Mouse (Mus musculus): ENCODE data around the gene Kifc3.

DNA sequence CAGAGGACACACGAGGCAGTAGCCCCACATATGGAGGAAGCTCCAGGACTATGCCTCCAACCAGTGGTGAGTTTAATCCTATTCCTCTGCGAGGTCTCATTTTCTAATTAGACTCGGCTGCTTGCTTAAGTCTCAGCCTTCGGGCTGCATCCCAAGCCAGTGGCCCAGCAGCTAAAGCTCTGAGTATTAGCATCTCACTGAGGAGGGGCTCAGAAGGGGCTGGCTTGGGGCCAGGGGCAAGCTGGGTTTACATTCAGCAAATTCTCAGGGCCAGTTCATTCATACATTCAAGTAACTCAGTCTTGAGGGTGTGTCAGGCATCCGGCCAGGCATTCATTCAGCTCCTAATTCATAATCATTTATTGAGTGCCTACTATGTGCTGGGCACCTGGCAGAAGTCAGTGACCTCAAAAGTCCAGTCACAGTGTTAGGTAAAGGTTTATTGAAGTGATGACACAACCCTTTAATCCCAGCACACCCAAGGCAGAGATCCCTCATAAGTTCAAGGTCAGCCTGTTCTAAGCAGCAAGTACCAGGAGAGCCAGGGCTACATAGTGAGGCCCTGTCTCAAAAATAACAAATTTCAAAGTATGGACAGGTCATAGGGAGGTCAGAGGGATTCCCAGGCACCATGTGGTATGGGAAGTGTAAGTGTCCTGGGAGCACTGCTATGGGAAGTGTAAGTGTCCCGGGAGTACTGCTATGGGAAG is 64.1 kb downstream of the Kifc3 start:
- TF ChIP-seq CTCF (IDR thresholded peaks at IDR 0.05; ENCODE audit: low read depth) (no peak), EP300 (IDR thresholded peaks at IDR 0.05; ENCODE audit: low read depth) (no peak)

Data from heart, postnatal 0 days (tissue).